Mouse (Mus musculus) right cerebral cortex, postnatal 10 days (tissue): ENCODE data around the gene Pik3cd.
"Not testable (repeated sequence)": the region's sequence is repeated elsewhere in the genome, so short reads cannot be mapped to it uniquely, and the experiment has no call there.

Source experiments
- DNase-seq, 2 experiments: peaks; one replicate each; pipeline ENCODE4 v3.0.0; 2021; ENCODE audit warnings: low spot score in 2 of 2

The Pik3cd gene

DNA sequence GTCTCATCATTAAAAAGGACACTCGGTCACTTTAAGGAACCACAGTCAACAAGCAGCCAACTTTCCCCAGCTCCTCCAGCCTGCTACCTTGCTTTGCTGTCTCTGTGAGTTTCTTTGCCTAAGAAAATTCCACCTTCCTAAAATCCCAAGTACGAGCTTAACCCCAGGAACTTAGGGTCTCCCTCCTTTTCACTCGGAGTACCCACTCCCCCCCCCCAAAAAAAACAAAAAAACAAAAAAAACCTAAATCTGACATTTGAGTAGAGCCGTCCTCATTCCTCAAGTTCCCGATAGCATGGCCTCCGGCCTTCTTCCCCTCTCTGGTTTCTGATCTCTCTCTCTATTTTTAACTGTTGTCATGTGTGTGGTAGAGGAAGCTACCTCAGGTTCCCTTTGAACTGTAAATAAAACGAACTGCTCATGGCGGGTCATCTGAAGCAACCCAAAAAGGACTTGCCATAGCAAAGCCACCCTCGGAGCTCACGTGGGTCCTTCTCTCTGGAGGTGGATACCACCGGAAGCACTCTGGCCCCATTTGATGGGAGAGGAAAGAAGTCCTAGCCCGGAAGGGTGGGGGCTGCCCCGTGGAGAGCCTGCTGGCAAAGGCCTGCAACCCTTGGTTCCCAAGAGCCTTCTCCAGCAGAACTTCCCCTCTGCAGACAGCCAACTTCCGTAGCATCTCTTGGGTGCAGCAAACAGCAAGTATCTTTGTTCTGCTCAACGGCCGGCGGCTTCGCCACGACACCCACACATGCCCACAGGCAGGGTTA lies at the start of gene Pik3cd:
Gene Pik3cd (minus strand): TSS at position 362 of the 770 bp plus-strand sequence.
- peak in 1 of 2 experiments; percentile 57 for DNase-seq

DNA sequence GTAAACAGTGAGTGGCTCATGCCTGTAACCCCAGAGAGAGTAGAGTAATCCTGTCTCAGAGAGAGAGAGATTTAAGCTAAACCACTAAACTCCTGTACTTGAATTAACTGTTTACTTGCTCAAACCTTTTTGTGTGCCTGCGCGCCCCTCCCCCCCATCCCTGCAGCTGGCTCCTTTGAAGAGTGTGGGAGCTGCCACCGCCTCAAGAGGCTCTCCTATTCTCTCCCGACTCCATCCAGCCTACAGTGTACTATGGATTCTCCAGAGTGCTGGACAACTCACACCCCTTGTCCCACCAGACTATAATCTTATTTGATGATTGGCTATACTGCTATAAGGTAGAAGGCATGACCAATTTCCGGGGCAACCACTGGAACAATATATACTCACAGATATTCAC lies 48.3 kb upstream of the Pik3cd start:
- no peak for DNase-seq

DNA sequence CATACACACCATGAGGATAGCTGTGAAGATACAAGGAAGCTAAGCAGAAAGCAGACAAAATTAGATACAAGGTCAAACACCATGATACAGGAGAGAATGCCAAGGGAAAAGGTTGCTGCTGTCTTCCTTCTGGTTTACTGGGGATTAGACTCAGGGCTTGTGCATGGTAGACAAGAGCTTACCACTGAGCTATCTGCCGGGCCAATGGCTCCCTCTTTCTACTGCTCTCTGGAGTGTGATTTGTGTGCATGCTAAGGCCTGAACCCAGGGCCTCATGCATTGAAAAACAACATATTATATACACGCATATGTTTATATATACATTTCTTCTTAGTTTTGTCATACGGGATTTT lies 47.3 kb upstream of the Pik3cd start:
- not testable (repeated sequence) for DNase-seq

DNA sequence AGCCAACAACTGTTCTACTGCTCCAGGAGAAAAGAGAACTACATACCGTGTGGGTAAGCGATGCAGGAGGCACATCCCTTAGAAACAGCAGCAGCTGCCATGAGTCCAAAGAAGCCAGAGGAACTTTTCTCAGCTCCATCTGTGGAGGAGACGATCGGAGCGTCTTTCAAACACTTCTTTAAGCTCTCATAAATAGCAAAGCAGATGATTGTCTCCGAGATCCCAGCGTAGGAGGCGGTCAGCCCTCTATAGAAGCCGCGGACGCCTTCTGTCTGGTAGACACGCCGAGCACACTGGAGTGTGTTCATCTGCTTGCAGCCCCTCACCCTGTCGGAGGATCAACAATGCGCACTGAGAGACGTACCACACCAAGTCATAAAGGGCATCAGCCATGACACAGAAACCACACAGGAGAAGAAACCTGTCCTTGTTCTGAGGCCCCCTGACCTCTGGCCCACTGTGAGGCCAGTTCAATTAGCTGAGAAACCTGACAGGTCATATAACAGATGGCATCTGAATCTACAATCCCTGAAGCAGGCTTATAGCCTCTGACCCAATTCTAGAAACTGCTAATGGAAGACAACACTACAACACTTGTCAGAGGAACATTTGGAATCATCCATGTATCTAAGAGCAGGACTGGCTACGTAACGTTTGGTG lies 46.8 kb upstream of the Pik3cd start:
- DNase-seq, result peak in 1 of 2 experiments; percentile 59

DNA sequence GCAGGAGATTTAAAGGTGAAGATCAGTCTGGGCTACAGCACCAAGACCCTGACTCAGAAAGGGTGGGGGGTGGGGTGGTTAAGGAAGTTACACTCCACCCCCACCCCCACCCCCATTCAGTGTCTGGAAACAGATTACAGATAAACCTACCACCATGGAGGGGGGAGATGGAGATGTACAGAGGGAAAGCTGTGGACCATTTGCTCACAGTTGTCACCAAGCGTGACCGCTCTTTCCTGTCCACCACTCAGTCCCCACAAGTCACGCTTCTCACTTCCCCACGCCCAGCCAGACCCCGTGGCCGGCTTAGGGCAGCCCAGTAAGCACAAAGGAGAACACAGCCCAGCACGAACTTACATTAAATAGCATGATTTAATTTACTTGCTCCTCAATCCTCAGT lies 41.7 kb upstream of the Pik3cd start:
- DNase-seq, result no peak

DNA sequence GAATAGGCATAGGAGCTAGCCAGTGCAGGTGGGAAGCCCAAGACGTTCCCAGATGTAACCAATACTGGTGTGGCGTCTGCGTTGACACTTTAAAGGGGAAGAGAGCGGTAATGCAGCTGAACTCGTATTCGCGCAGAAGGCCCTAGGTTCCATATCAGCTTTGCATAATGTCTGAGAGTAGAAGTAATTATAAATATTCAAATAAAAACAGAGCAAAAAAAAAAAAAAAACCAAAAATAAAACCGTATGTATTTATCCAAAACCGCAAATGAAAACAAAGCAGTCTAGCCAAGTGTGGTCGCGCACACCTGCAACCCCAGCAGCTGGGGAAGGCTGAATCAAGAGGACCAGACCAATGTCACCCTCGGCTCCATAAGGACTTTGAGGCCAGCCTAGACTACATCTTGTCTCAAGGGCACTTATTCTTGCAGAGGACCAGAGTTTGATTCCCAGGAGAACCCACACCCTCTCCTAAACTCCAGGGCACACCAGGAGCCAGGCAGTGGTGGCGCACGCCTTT lies 39.7 kb upstream of the Pik3cd start:
- no peak for DNase-seq

DNA sequence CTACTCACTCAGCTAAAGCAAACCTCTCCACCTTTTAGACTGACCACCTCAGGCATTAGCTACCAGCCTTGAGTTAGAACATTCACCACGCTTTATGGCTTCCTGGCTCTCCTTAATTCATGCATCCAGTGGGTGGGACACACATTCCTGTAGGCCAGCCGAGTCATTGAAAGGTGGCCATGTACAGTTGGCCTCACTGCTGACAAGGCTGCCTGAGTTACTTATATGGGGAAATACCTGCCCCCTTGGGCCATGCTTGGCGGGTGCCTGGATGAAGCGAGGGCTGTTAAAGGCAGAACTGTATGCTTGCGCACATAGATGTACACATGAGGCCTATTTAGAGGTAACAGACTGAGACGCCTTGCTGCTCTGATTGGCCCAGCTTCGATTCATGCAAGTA lies 37.9 kb upstream of the Pik3cd start:
- no peak for DNase-seq

DNA sequence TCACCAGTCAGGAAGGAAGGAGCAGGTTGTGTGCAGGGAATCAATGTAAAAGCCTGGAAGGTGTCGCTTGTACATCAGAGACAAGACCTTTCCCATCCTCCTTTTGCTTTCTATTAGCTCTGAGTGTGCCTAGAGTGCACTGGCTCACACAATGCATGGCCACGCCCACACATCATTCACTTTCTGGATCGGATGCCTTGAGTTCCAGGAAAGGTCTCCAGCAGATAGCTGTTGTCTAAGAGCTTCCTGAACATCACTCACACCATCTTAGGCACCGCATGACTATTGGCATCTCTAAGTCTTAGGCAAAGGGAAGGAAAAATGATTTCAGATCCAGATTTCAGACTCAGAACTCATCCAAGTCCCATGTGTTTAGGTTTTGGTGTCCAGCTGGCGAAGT lies 37.1 kb upstream of the Pik3cd start:
- no peak for DNase-seq

DNA sequence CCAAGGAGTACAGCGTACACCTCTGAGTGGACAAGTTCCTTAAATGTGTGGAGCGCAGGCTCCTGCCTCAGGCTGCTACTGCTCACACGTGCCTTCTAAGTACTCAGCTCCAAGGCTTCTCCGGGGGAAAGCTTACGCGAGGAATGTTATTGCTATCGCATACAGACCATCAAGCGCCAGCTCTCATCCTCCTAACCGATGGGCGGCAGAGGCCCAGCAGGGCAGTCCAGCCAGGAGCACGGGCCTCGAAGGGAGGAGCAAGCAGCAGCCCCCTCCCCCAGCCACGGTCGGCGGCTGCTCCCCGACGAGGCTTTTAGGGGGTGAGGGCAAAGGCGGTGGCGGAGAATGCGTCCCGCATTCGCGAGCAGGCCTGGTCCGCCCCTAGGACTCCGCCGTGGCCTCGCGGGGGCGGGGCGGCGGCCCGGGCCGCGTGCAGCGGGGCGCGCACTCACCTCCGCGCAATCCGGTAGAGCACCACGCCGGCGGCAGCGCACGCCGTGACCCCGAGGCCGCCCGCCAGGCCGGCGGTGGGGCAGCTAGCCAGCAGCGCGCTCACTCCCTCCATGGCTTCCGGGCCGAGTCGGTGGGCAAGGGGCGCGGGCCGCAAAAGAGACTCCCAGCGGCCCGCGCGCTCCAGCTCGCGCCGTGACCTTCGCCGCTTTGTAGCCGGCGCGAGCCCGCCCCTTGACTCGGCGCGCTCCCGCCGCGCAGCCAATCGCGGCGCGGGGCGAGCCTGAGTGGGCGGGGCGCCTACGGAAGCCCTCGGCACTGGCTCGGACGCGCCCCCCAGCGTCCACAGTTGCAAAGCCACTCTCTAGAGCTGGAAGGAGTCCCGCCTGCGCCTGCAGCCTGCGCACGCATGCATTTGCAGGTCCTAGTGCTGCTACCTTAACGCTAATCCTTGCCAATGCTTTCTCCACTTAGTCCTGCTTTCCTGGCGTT lies 35.3 kb upstream of the Pik3cd start, which contains the start of gene Tmem201:
Gene Tmem201 (minus strand): TSS at position 662 of the 942 bp plus-strand sequence.
- peak; percentile 96 to 97 for DNase-seq

DNA sequence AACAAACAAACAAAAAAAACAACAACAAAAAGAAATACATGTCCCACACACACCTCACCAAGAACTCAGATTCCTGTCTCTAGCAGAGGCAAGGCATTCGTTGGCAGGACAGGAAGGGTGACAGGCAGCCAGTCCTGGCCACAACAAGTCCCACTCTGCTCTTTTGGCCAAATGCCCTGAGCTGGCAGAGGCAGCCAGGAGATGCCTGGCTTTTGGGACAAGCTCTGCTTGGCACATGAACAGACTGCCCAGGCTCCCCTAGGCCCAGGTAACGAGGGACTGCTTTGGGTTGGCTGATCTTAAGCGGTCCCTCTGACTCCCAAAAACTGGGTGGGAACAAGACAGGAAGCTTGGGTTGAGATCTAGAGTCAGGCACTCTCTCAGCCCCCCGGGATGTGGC lies 34.2 kb upstream of the Pik3cd start:
- peak; percentile 78 to 81 for DNase-seq

DNA sequence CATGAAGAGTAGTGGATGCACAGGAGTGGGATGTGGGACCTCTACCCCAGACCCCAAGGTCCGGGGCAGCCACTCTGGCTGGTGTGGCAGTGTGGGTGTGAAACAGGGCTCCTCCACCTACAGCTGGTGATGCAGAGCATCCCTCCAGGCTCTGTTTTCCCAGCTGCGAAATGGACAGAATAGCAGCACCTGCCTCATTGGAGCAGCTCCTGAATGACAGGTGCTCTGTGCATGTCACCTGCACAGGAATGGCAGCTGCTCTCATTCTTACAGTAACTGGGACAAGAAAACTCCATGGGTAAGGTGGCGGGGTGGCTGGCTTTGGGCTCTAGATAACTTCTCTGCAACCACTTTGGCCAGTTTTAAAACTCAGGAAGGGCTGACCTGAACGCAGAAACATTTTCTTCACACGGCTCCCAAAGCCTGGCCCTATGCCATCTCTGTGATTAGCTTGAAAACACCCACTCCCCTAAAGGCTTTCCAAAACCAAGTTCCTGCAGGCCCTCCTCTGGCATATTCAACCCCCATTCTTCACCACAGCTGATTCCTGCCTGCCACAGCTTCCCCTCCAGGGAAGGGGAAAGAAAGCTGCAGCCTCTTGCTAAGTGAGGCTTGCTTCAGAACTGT lies 33.4 kb upstream of the Pik3cd start:
- DNase-seq, result no peak

DNA sequence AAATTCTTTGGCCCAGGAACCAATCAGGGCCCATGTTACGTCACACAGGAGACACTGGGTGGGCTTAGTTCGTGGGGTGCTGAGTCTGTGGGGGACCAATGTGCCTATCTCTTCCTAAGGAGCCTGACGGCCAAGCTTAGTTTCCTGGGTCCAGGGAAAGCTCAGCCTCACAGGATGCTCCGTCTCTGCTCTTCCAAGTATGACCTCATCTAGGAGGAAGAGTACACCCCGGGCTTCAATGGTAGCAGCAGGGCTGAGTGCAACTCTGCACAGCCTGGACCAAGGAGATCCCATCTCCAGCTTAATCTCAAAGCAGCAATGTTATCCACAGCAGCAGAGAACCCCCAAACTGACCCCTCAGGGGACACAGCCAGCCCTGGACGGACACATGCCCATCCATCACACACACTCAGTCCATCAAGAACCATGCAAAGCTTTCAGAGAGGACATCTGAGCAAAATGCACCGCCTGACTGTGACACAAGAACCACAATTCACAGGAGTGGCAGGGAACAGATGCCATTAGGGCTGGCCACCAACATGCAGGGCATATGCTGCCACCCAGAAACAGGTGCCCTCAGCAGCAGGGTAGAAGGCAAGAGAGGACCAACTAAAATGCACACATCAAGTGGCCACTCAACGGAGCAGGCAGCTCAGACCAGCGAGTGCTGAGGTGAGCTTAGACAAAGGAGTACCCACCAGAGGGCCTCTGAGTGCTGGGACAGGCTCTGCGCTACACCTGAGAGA lies 32.5 kb upstream of the Pik3cd start:
- DNase-seq, result no peak

DNA sequence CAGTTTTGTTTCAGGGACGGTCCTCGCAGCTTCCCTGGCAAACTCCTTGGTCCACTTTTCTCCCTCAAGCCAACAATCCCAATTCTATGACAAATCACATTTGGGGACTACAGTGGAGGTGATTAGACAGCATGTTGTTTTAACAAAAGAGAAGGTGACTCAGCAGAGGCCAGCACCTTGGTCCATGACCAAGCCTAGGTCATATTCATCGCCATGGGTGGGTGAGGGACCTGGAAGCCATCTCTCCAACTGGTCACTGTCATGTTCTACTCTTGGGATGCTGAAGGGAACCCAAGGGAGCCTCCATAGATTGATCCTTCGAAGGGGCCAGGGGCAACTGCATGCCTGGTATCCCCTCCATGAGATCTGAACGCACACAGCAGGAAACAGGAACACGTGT lies 31.9 kb upstream of the Pik3cd start:
- DNase-seq, result no peak

DNA sequence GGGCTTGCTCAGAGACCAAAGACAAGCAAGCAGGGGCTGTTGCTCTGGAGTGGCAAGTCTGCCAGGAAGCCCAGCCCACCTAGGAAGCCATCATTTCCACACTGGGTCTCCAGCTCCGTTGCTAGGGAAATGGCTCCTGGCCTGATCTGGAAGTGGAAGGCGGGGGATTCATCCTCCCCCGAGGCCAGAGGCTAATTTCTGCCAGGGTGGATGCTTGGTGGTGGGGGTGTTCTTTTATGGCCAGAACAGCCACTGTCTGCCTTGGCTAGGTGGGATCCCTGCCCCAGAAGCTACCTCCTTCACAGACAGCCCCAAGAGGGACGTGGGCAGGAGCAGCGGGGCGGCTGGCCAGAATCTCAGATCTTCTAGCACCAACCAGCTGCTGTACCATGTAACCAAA lies 31.4 kb upstream of the Pik3cd start:
- no peak for DNase-seq

DNA sequence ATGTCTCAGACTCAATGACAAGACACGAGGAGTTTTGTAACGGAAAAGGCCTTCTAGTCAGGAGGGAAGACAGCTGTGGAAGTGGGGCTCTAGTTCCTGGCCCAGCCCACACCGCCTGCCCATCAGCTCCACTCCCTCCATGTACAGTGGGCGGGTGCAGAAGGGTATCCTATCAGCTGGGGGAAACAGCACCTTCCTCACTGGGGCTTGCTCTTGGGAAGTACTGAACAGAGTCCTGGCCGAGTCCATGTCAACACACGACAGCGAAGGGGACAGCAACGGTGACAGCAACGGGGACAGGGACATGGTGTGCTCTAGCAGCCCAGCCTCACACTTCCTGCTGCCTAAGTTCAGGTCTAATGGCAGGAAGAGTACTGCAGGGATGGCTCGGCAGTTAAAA lies 30.4 kb upstream of the Pik3cd start:
- DNase-seq, result no peak

DNA sequence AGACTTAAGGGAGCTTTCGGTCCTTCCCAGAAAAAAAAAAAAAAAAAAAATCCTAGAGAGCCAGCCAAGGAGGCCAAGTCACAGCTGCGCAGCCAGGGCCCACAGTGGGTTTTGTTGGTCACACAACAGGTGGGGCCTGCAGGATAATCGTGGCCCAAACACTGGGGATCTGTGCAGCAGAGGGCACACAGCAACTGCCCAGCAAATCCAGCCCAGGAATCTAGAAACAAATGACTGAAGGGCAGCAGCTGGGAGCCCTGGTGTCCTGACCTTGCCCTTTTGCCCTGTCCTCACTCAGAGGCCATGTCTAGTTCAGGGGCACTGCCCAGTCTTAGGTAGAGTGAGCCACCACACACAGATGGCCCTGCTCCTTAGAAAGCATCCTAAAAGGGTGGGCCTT lies 29.9 kb upstream of the Pik3cd start:
- DNase-seq, result no peak

DNA sequence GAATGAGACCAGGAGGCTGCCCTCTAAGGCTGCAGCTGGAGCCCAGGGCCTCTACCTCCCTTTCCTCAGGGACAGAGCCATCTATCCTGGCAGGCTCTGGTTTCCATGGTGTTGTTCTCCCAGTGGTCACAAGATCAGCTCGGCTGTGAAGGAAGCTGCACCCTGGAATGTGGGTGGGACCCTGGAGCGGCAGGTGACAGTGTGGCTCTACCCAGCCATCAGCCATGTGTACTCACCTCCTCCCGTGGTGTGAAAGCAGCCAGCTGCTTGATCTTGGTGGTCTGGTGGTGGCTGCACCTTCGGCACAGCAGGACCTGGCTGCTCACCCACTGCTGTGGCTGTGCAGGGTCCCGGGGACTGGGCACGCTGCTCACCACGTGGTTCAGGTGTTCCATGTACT lies 28.5 kb upstream of the Pik3cd start:
- DNase-seq, result no peak

DNA sequence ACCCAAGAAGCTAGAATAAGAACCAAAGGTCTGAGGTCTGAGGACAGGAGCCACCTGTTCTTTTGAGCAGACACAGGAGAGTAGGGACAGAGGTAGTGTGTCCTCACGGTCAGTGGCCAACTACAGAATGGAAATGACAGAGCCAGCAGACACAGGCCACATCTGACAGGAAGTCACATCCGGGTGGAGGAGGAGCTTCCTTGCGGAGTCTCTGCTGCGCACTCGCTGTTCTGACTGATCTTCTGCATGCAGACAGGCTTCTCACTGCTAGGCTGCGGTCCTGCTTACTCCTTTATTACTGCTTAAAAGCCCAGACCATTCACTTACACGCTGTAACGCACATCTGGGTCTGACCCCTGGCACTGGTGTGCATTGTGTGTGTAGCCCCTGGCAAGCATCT lies 26.4 kb upstream of the Pik3cd start:
- no peak for DNase-seq

DNA sequence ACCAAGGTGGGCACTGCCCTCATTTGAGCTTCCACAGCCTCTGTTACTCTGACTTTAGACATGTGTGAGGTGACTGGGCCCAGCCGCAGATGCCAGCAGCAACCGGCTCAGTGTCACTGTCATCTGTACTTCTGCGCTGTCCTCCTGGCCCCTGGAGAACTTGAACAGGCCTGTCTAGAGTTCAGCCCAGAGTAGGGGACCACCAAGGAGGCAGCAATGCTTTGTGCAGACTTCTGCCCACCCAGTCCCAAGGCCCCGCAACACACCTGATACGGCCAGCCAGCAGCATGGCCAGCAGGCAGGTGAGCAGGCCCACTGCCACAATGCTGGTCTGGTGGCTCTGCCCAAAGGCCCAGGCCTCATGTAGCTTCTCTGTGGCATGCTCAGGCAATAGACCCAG lies 25.3 kb upstream of the Pik3cd start:
- DNase-seq, result no peak

DNA sequence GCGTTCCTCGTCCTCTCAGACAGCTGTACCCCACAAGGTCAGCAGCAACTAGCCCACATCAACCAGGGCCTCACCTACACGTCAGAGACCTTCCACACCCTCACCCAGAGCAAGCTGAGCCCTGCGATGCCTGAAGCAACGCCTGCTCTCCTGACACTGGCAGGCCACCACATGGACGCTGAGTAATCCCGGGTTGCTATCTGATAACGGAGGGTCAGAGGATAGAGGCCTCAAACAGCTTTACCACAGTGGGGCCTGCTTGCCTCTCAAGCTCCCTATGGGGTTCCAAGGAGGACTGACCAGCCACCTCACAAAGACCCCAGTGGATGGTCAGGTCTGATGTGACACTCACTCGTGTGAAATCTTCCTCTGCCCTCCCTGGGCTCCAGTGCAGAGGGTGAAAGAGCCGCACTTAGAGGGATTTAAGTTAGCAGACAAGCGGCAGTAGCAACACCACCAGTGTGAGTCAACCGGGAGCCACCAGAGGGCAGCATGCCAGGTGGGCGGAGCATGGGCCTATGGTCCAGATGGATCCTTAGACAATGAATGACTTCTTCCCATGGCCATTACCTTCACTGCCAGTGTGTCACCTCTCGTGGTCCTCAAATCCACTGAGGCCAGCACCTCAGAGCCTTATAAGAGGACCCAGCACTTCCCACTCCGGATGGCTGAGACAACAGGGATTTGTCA lies 23.4 kb upstream of the Pik3cd start:
- peak; percentile 79 to 82 for DNase-seq
